Mouse (Mus musculus): Measurements from ENCODE around the gene Dclre1b.
A peak's percentile ranks its signal among the peaks of the same experiment; 100 is the strongest.

Gene Dclre1b

GRCm38 (mm10) chr3:103772846-103773245, 36.4 kb downstream of the Dclre1b start:
- no peak for DNase-seq (ENCODE audit: low spot score)

GRCm38 (mm10) chr3:103771531-103772130, 37.6 kb downstream of the Dclre1b start:
- peak; percentile 54 for DNase-seq (ENCODE audit: low spot score)

- DNase-seq (ENCODE audit: low spot score): no peak
These were observed 42.5 kb downstream of the Dclre1b start for GRCm38 (mm10) chr3:103766789-103767188.

GRCm38 (mm10) chr3:103759261-103759970, 49.8 kb downstream of the Dclre1b start:
- DNase-seq (ENCODE audit: low spot score): no peak

- DNase-seq (ENCODE audit: low spot score): no peak
These were observed 50.8 kb downstream of the Dclre1b start for GRCm38 (mm10) chr3:103758456-103758855.

- DNase-seq (ENCODE audit: low spot score): peak; percentile 7
These were observed 52.3 kb downstream of the Dclre1b start for GRCm38 (mm10) chr3:103756920-103757319.

GRCm38 (mm10) chr3:103755351-103755750, 53.9 kb downstream of the Dclre1b start:
- DNase-seq (ENCODE audit: low spot score): peak; percentile 4

GRCm38 (mm10) chr3:103751558-103751957, 57.7 kb downstream of the Dclre1b start:
- DNase-seq (ENCODE audit: low spot score): no peak
